Mouse (Mus musculus) heart, adult 2 months (tissue): ENCODE measurements around the gene Samd11. TPM values are rescaled to one million over a fixed set of nuclear protein-coding genes. Genes with fewer than 3 reads are reported as not detected.

ENCODE experiments used
- DNase-seq, 2 experiments: peaks; one replicate each; pipeline ENCODE4 v3.0.0; 2021
- H3K27ac ChIP-seq: fragments of 200-600 bp; 2 replicates; pipeline ENCODE4 v1.8.1; 2022
- H3K27me3 ChIP-seq: fragments of 200-500 bp; 2 replicates; pipeline ENCODE4 v1.6.1; 2012; ENCODE audit warnings: mild to moderate bottlenecking, low read length, inconsistent platforms, mixed read lengths; ENCODE audit not compliant: control insufficient read depth, insufficient read depth
- H3K36me3 ChIP-seq: fragments of 200-500 bp; 2 replicates; pipeline ENCODE4 v1.6.1; 2012; ENCODE audit warnings: low read length, inconsistent platforms; ENCODE audit not compliant: control insufficient read depth, insufficient read depth
- H3K4me1 ChIP-seq: fragments of 200-500 bp; 2 replicates; pipeline ENCODE4 v1.6.1; 2011; ENCODE audit warnings: low read length; ENCODE audit not compliant: control insufficient read depth, insufficient read depth
- H3K4me3 ChIP-seq: fragments of 200-600 bp; 2 replicates; pipeline ENCODE4 v1.8.1; 2022
- H3K79me2 ChIP-seq: fragments of 200-500 bp; replicated peaks from 2 replicates; pipeline ENCODE4 v1.6.1; 2012; ENCODE audit warnings: mild to moderate bottlenecking, inconsistent platforms, low read length, moderate library complexity, mixed read lengths; ENCODE audit not compliant: control insufficient read depth, insufficient read depth
- H3K9ac ChIP-seq: fragments of 200-500 bp; 2 replicates; pipeline ENCODE4 v1.6.1; 2012; ENCODE audit warnings: low read depth, mild to moderate bottlenecking, control low read depth, inconsistent platforms, low read length, mixed read lengths
- CTCF ChIP-seq: fragments of 200-600 bp; IDR thresholded peaks from 2 replicates; pipeline ENCODE4 v1.8.1; 2022; ENCODE audit warnings: antibody characterized with exemption, mild to moderate bottlenecking, moderate library complexity
- EP300 ChIP-seq: fragments of 200-500 bp; IDR thresholded peaks from 2 replicates; pipeline ENCODE4 v1.6.1; 2011; ENCODE audit warnings: low read depth, low read length, control low read depth; ENCODE audit not compliant: insufficient read depth
- POLR2A ChIP-seq: fragments of 200-500 bp; IDR thresholded peaks from 2 replicates; pipeline ENCODE4 v1.6.1; 2011; ENCODE audit warnings: mild to moderate bottlenecking, low read depth, low read length, control low read depth; ENCODE audit not compliant: insufficient read depth
- WGBS: fragments of 180-500 bp; shearing (Covaris S2); methylation state at CpG from one replicate; pipeline ENCODE4 v1.1.7; 2018; 5-methylcytosine and 5-hydroxymethylcytosine counted together
- intact Hi-C: fragments of 180-260 bp; cut with DNase I; formaldehyde crosslinking; loops from one replicate; pipeline ENCODE4 v1.15.1; 2025
- long read RNA-seq: library from polyadenylated mRNA; stranded (forward); transcript quantifications from one replicate; pipeline ENCODE4 v2.0.0, GENCODE M21; 2021
- polyA plus RNA-seq: library from polyadenylated mRNA; depleted of rRNA; stranded (reverse); fragments of >200 nt; gene quantifications from 2 replicates; pipeline ENCODE4 v1.2.3, GENCODE M21; 2012; rRNA removed
- total RNA-seq, 2 experiments: library from RNA; stranded (reverse); gene quantifications; 2 replicates each; pipeline ENCODE4 v1.2.3; 2021

Gene Samd11
- total RNA-seq (not detected), polyA plus RNA-seq (0.09 and 0.61 TPM in 2 replicates)
- long read RNA-seq, partial matches to known transcripts, result 0 of 1 reads
- long read RNA-seq, other reads (novel, unspliced or antisense), result 1 of 1 reads

DNA sequence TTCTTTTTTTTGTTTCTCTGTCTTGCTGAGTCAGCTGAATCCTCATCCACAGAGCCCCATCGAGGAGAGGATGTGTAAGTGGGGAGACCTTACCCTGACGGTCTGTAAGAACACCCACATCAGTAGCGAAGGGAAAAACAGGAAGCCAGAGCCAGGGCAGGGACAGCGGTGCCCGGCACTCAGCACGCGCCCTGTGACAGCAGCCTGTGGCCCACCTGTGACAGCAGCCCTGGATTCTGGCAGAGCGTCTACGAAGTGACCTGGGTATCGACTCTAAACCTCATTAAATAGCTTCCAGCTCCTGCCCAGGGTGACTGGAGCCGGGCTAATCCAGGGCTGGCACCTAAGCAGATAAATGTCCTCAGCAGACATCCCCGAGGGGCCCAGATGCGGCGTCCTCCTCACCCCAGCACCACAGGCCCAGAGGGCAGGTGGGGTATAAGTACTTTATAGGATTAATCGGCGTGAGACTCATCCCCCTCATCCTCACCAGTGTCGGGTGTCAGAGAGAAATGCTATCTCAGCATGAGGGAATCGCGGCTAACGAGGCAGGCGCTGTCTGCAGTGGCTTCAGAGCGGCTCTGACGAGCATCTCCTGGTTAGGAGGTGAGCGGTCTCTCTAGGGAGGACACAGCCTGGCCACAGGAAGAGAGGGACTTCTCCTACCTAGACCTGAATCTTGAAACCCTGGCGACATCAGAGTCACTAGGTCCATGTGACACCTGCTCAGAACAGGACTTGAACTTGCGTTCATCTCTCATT is at the start of gene Samd11:
TSS of gene Samd11 (minus strand) at position 580 of the 762 bp plus-strand sequence.
- 20% methylated on average over 26 of the region's 26 CpGs for WGBS
- Histone ChIP-seq H3K79me2 (no peaks in the 10 kb centered on the region), H3K4me1 (peaks cover 2% of the 10 kb centered on the region; the same call in 1 of the 2 replicates), H3K27me3 (peaks cover 6% of the 10 kb centered on the region; the same call in 1 of the 2 replicates), H3K9ac (no peak within 1 kb of the TSS), H3K27ac (no peak within 1 kb of the TSS), H3K36me3 (no peaks in the 10 kb centered on the region), H3K4me3 (no peak within 1 kb of the TSS)
- DNase-seq, result no peak
- intact Hi-C loops, result no loop called here
- TF ChIP-seq EP300 (no peak), POLR2A (no peak), CTCF (no peak)

DNA sequence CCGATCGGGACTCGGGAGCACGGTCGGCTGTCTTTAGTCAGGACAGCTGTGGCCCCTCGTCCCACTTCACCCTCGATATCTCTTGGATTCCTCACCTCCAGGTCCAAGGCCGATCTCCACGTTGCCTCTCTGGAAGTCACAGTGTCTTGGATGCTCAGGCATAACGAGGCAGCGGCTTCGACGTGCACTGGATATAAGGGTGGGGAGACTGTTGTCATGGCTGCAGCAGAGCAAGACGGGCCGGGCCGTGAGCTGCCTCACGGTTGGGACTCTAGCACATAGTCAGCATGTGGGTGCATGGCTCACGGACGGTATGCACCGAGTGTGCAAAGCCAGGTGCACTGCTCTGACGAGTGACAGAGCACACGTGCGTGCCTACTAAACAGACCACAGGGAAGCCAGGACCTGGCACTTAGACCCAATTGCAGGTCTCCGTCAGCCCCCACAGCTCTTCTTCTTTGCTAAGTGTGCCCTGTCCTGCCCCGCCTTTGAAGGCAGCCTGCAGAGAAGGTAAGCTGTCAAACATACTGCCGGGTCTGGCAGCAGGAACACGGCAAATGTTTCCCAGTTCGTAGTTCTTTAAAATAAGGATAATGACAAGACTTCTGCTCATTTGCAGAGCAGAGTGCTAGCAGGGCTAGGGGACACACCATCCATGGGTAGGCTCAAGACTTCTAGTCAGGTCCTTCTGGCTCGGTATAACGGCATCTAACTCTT is 938 bp downstream of the Samd11 start:
- DNase-seq, result no peak
- Histone ChIP-seq H3K9ac (no peak overlapping the region), H3K4me3 (no peak overlapping the region), H3K79me2 (no peaks in the 10 kb centered on the region), H3K27ac (no peak overlapping the region), H3K4me1 (peaks cover 2% of the 10 kb centered on the region; the same call in 1 of the 2 replicates), H3K27me3 (peaks cover 6% of the 10 kb centered on the region; the same call in 1 of the 2 replicates), H3K36me3 (no peaks in the 10 kb centered on the region)
- WGBS, result 7% methylated on average over 30 of the region's 30 CpGs
- TF ChIP-seq EP300, result no peak
- TF ChIP-seq POLR2A, result no peak
- no peak for TF ChIP-seq CTCF
- intact Hi-C loops, result no loop called here

DNA sequence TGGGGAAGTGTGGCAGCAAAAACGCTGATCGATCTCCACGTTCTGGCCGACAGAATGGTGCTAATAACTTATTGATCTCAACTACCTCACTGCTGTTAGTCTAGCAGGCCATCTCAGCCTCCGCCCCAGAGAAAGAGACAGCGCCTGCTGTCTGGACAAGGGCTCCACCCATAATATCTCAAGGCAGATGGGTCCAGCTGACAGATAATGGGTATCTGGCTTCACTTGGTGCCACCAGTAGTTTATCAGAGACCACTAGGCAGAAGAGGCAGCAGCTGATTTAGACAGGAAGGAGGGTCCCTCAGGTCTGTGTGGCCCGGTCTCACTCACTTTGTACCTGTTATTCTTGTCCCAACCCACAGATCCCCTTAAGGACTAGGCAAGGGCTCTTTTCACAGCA is 2.4 kb downstream of the Samd11 start:
- no peak overlapping the region for H3K27ac ChIP-seq
- no peak for DNase-seq

DNA sequence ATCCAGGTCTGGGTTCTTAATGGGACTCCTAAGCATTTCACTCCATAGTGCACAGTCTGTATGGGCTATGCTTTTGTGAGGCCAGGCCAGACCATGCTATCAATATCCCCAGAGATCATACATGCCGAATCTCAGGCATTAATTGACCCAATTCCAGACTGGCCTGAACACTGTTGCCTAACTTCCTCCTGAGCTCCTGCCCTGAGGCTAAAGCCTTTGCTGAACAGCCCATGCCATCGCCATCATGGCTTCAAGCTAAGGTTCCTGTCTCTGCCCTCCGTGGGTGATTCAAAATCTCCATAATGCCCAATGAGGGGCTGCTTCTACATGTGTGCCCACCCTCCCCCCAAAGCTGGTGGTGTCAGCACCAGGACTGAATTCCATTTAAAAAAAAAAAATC is 2.8 kb downstream of the Samd11 start:
- 42% methylated on average over 3 of the region's 3 CpGs for WGBS
- intact Hi-C loops, result no loop called here
- DNase-seq, result no peak
- Histone ChIP-seq H3K9ac (no peak overlapping the region), H3K4me3 (no peak overlapping the region), H3K79me2 (no peaks in the 10 kb centered on the region), H3K27me3 (peaks cover 6% of the 10 kb centered on the region; the same call in 1 of the 2 replicates), H3K36me3 (no peaks in the 10 kb centered on the region), H3K4me1 (peaks cover 2% of the 10 kb centered on the region; the same call in 1 of the 2 replicates), H3K27ac (no peak overlapping the region)
- no peak for TF ChIP-seq CTCF
- TF ChIP-seq POLR2A, result no peak
- TF ChIP-seq EP300, result no peak

More for the DNA sequence above, 2.4 kb downstream of the Samd11 start:
- Histone ChIP-seq H3K4me3 (no peak overlapping the region), H3K27me3 (peaks cover 6% of the 10 kb centered on the region; the same call in 1 of the 2 replicates), H3K9ac (no peak overlapping the region), H3K4me1 (peaks cover 2% of the 10 kb centered on the region; the same call in 1 of the 2 replicates), H3K36me3 (no peaks in the 10 kb centered on the region), H3K79me2 (no peaks in the 10 kb centered on the region)
- 56% methylated on average over 7 of the region's 7 CpGs for WGBS
- intact Hi-C loops, result no loop called here
- no peak for TF ChIP-seq POLR2A
- no peak for TF ChIP-seq EP300
- no peak for TF ChIP-seq CTCF

DNA sequence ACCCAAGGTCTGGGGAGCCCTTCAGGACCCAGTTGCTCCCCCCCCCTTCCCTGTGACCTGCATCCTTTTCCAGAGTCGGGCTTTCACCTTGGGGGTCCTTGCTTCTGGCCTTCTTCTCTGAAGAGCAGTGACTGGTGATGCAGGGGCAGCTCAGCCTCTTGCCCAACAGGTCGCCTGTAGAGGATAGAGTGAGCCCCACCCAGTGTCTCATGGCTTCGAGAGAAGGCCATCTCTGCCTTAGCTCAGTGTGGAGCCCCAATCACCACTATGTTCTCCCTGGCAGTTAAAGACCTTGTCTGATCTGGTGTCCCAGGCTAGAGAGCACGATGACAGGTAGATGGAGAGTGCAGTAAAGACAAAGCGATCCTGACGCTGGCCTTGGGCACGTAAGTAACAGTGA is 3.3 kb downstream of the Samd11 start:
- TF ChIP-seq POLR2A (no peak), EP300 (no peak), CTCF (no peak)
- no peak for DNase-seq
- peaks cover 6% of the 10 kb centered on the region; the same call in 1 of the 2 replicates for H3K27me3 ChIP-seq
- no peak overlapping the region for H3K27ac ChIP-seq
- H3K79me2 ChIP-seq, result no peaks in the 10 kb centered on the region
- peaks cover 2% of the 10 kb centered on the region; the same call in 1 of the 2 replicates for H3K4me1 ChIP-seq
- 35% methylated on average over 7 of the region's 7 CpGs for WGBS
- H3K36me3 ChIP-seq, result no peaks in the 10 kb centered on the region
- intact Hi-C loops, result no loop called here
- H3K9ac ChIP-seq, result no peak overlapping the region
- no peak overlapping the region for H3K4me3 ChIP-seq
